Mouse (Mus musculus) CD4-positive, CD25-positive, alpha-beta regulatory T cell, adult 4 months (primary cell): ENCODE results near the gene Gm20388. TPM values are rescaled to one million over a fixed set of nuclear protein-coding genes. Genes with fewer than 3 reads are reported as not detected.
"Not testable (repeated sequence)": the region's sequence is repeated elsewhere in the genome, so short reads cannot be mapped to it uniquely, and the experiment has no call there.

Experiments used
- ATAC-seq: one replicate; pipeline ENCODE4 v1.8.0; 2017
- polyA plus RNA-seq, 2 experiments: library from polyadenylated mRNA; unstranded; fragments of 100-300 nt; shearing (Covaris generic); gene quantifications; one replicate each; pipeline ENCODE4 v1.2.1; 2017

The Gm20388 gene
- polyA plus RNA-seq, 2 experiments from 2014 or later = 10.7 to 12.8 TPM

- ATAC-seq = not testable (repeated sequence)
Measured at GRCm38 (mm10) chr8:121145457-121146134, 1235.0 kb downstream of the Gm20388 start.

- no peak for ATAC-seq
Measured at GRCm38 (mm10) chr8:121148573-121149083, 1238.0 kb downstream of the Gm20388 start.

DNA sequence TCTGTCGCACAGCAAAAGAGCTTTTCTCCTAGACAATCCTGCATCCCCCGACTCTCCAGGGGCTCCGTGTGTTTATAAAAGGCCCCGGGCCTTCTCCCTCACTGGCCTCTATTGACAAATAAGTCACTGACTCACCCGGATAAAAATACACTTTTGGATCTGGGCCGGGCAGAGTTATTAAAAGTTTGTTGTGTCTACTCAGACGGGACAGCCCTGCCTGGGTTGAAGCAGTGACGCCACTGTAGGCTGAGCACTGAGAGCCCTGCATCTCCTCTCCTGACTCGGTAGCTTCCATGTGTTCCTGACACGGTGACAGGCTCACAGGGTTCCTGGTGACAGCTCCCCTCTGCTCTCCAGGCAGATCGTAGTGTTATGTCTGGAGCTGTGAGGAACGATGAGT is 1241.8 kb downstream of the Gm20388 start:
- ATAC-seq = no peak

DNA sequence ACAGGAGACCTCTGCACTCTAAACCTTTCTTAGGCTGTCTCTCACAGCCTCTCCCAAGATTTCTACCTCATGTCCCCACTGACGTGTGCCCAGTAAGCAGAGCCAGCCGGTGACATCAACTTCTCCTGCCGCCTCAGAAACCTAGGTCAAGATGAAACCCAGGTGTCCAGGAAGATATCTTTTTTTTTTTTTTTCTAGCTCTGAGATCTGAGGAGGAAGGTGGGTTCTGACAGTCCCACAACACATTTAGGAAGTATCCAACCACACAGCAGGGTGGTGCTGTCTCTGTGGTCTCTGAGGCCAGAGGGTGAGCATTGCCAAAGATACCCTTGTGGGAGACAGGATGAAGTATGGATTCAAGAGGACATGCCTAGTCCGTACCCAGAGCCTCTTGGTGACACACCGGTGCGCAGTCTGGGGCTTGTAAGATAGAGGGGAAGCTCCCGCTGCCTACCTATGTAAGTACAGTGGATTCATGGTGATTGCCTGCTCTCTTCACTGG is 1246.4 kb downstream of the Gm20388 start:
- no peak for ATAC-seq

GRCm38 (mm10) chr8:121158812-121159211 is 1248.2 kb downstream of the Gm20388 start:
- ATAC-seq = no peak

DNA sequence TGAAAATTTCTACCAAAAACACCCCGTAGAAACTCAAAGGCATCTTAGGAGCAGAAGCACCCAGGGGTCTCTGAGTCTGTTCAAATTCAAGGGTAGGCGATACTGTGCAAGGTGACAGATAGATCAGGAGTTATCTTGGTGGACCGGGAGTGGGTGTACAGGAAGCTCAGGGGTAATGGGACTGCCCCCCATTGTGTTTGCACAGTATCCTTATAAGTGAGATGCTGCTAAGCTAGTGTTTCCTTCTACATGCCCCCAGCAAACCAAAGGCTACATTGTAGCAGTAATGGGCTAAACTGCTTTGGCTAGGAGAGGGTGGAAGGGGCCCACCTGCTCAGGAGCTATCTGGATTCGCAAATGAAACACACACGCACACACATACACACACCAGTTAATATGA is 1250.8 kb downstream of the Gm20388 start:
- ATAC-seq = no peak

DNA sequence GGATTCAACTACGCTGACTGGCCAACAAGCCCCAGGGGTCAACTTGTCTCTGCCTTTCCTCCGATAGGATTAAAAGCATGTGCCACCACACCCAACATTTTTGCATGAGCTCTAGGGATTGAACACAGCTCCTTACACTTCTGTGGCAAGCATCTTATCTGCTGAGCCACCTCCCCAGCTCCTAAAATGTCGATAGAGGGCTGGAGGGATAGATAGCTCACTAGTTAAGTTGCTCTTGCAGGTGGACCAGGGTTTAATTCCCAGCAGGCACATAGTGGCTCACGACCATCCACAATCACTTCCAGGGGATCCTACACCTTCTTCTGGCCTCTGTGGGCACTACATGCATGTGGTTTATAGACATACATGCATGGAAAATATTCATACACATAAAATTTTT is 1251.8 kb downstream of the Gm20388 start:
- no peak for ATAC-seq

GRCm38 (mm10) chr8:121162906-121163695 is 1252.5 kb downstream of the Gm20388 start:
- no peak for ATAC-seq

DNA sequence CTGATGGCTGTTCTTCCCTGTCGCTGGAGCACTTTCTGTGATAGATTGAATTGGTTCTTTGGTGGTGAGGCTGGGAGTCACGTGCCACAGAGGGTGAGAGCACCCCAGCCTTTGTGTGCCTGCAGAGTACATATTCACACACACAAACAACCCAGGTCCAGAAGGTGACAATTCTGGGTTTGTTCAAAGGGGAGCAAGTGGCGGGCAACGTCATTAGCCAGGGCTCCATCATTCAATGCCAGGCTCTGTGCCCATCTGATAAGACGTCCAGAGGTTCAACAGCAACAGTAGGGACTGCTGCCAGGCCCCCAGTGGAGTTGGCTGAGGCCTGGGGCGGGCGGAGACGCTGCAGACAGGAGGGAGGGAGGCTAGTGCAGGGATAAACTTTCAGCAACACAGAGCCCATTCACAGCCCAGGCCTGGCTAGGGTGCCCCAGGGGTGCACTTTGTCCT is 1253.4 kb downstream of the Gm20388 start:
- no peak for ATAC-seq

DNA sequence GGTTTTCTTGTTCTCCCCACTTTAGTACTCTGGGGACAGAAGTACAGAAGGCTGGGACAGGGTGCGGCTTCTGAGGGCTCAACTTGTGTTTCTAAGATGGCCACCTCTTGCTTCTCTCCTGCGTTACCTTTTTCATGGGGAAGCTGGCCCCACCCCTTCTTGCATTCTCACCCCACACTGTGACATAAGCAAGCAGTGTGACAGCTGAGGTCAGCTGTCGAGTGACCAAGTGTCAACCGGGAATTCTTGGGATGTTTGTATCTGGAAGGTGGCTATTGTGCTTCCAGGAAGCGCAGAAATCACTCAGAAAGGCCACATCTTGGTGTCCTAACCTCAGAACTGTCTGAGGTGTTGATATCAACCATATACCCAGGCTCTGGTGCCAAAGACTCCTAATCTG is 1257.4 kb downstream of the Gm20388 start:
- no peak for ATAC-seq

GRCm38 (mm10) chr8:121170116-121170515 is 1259.5 kb downstream of the Gm20388 start:
- no peak for ATAC-seq

DNA sequence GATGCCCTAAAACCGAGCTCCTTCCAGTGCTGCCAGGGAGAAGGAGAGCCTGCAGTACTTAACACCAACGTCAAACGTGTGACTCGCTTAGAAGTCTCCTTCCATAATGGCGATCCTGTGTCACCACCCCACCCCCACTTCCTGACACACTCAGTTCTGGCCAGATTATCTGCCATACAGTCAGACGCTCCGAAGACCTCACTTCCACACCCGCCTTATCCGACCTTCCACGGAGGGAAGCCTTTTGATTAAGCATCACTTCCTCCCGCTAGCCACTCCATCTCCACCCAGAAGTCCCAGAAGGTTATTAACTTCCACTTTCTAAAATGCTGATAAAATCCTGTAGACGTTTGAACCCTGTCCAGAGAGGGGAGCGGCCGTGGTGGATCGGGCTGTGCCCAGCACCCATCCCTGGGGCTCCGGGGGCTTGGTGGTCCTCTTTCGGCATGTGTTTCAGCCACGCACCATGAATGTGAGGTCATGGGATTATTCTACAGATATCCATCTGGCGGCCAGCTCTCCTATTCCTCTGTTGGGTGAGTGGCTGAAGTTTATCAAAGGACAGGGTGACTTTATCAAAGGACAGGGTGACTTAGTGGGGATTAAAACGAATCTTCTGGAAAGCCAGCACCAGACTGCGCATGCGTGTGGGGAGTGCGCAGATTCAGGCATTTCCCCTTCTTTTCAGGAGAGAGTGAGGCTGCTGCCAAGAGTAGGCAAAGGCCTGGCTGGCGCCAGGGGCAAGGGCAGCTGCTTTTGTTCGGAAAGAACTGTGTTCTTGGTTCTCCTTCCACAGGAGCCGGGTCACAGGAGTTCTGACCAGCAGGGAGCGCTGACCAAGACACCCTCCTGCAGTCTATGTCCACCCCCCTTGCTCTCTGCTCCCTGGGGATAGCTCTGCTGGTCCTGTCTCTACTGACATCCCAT is 1260.2 kb downstream of the Gm20388 start:
- no peak for ATAC-seq

GRCm38 (mm10) chr8:121172567-121172966 is 1261.9 kb downstream of the Gm20388 start:
- no peak for ATAC-seq

DNA sequence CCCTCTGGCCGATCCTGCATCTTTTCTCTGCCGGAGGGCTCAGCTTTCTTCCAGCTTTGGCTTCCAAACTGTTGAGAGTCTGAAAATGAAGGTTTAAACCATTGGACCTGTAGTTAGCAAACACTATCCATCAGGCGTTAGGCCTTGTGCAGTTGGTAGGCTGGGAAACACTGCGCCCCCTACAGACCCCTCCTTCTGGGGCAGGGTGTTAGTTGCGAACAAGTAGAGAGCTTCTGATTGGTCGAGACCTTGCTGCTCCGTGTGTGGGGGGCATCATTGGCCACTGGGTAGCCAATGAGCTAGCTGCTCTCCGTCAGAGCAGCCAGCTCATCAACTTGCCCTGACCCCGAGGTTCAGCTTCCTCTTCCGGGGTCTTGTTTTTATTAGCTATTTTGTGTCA is 1263.5 kb downstream of the Gm20388 start:
- no peak for ATAC-seq

- no peak for ATAC-seq
Measured at GRCm38 (mm10) chr8:121174721-121175539, 1264.3 kb downstream of the Gm20388 start.

DNA sequence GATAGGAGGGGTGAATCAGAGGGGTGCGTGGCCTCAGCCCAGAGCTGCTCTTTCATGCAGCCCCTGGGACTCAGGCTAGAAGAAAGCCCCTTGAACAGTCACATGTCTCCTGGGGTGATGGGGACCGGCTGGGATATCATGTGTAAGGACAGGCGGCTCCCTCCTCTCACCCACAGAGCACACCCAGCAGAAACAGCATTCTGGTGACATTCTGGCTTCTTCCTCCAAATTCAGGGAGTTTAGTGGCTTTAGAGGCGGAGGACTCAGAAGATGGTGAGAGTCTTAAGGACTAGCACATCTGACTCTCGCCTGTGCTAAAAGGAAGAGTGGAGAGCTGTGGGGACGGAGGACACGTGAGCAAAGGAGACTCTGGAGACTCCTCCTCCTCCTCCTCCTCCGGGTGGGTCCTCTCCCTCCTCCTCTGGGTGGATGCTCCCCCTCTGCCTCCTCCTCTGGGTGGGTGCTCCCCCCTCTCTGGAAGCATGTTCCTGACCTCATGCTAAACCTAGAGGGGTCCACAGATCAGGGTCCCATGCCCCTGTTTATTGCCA is 1265.0 kb downstream of the Gm20388 start:
- no peak for ATAC-seq

- peak; percentile 58 for ATAC-seq
Measured at GRCm38 (mm10) chr8:121176291-121176690, 1265.7 kb downstream of the Gm20388 start.

DNA sequence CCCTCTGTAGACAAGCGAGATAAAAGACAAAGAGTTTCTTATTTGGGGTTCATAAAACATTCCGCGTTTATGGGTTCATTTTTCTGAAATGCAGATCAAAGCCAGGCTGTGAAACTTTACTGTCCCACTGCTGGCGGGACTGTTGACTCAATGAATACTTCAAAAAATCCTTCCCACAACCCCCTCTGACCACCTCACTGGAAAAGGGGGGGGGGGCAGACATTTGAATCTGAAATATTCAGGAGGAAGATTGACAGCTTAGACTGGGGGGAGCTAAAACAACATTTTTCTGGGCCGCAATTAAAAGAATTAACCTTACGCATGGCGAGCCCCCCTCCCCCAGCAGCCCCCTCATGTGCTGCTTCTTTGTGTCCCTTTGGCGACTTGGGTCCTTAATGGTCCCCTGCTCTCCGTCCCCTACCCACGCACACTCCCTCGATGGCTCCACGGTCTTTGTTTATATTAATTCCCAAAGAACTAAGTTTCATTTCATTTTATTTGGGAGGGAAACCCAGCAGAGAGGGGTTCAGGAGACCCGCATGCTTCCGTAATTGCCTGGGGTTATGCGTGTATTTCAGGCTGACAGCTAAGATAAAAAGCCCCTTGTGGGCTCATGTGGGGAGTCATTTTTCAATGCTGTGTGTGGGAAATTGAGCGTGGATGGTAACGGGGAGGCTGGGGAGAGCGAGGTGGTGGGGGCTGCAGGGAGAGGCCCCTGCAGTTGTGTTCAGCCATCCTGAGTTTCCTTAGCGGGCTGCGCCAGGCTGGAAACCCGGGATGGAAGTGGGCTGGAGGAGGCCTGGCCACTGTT is 1270.0 kb downstream of the Gm20388 start:
- ATAC-seq = no peak

GRCm38 (mm10) chr8:121181285-121181884 is 1270.7 kb downstream of the Gm20388 start:
- ATAC-seq = no peak
